Mouse (Mus musculus) kidney, adult 18-20 months (tissue): ENCODE results near the gene Epb41l4b.

Experiments
- DNase-seq: peaks from one replicate; pipeline ENCODE4 v3.0.0; 2021

Gene Epb41l4b

DNA sequence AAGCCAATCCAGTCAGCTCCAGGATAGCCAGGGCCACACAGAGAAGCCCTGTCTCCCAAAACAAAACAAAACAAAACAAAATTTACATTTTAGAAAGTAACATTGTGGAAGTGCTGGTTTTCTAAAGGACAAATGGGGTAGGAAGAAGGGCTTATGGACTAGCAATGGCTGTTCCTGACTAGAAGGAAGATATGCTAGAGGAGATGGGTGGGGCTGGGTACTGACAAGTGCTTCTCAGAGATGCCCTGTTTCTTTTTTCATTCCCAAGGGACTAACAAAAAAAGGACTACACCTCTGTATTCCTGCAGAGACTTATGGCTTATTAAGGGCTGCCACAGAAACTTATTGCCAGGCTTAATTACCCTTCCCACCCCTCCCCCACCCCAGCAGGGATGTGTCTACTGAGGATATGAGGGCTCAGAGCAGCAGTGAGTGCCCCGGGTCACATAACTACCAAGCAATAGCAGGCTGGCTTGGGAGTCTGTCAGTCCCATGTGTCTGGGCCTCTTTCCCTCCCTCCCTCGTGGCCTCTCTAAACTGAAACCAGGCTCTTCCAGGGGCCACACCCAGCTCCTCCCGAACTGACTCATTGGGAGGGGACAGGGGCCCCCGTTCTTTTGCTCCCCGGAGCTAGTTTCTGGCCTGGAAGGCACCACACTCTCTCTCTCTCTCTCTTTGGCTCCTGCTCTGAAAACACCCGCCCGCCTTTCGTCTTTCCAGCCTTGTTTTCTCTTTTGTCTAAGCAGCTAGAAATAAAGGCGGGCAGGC, 10.0 kb upstream of the Epb41l4b start:
- no peak for DNase-seq

DNA sequence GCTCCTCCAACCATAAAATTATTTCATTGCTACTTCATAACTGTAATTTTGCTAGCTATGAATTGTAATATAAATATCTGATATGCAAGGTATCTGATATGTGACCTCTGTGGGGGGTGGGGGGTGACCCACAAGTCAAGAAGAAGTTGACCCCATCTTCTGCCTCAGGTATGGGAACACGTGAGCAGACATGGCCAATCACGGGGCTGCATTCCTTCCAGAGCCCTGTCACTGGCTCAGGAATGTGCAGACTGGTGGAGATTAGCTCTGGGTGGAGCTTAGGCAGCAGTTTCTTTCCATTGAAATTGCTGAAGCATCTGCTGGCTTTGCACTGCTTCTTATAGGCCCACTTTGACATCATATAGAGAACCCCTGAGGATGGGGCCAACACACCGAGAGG, 4.9 kb upstream of the Epb41l4b start:
- no peak for DNase-seq

DNA sequence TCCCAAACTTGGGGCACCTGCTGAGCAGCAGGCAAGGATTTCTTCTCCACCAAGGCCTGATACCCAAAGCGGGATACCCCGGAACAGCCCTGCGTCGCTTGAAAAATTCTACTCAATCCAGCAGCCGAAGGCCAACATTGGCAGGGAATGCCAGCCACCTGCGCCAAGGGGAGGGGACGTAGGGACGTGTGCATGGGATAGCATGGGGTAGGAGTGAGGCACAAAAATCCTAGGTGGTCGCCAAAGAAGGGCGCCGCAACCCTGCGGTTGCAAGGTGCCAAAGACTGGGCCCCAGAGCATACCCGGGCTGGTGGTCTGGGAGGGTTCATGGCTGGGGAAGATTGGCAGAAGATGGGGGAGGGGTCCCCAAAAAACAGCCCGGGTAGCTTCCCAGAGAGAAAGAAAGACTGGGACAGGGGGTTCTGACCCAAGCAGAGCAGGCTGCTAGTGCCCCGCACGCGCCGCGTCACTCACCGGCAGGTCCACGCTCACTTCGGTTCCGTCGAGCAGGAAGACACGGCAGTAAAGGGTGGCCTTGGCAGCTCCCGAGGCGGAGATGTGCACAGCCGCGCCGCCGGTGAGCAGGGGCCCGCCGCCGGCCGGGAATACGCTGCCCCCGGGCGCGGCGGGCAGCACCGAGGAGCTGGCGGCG, 737 bp downstream of the Epb41l4b start:
- DNase-seq, result peak; percentile 37

DNA sequence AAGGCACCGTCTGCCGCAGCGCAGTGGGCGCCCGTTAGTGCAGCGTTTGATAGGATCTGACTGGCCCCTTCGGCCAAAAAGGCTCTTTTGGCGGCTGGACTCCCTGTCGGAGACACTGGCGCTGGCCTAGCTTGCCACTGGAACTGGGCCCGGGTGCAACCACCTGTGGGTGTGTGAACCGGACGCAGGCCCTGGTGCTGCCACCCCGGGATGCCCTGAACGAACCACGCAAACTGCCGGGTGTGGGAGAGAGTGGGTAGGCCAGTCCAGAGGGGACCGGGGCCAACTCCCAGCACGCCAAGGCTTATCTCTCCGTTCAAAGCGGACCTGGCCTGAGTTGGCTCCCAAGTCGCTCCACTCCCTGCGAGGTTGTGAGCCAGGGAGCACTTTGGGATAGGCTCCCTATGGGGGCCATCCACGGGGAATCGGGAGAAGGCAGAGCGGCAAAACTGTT, 1.3 kb downstream of the Epb41l4b start:
- DNase-seq, result peak; percentile 58

DNA sequence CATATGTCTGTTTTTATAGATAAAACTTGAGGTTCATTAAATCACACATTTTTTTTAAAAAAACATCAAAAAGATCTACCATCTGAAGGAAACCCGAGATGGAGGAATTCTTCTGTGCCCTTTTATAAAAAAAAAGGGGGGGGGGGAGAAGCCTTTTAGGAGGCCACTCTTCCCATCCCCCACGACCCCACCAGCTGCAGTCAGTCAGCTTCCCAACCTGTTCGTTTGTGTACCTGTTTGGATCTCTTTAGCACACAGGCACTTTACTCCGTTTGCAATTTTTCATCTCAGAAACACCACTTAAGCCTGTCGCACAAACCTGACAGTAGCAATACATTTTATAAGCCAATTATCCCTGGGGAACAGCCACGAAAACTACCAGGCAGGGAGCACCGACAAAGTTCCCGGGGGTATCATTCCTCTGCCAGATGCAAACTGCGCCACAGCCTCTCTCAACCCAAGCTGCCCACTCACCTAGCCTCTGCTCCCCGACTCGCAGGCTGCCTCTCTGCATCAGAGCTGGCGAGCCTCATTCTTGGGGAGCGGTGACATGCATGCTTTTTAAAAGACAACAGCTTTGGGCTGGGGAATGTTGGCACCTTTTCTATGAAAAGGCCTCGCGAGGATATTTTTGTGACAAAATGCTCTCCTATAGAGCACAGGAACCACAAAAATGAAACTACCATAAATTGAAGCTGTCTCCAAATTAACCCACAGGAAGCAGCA, 2.1 kb downstream of the Epb41l4b start:
- no peak for DNase-seq

DNA sequence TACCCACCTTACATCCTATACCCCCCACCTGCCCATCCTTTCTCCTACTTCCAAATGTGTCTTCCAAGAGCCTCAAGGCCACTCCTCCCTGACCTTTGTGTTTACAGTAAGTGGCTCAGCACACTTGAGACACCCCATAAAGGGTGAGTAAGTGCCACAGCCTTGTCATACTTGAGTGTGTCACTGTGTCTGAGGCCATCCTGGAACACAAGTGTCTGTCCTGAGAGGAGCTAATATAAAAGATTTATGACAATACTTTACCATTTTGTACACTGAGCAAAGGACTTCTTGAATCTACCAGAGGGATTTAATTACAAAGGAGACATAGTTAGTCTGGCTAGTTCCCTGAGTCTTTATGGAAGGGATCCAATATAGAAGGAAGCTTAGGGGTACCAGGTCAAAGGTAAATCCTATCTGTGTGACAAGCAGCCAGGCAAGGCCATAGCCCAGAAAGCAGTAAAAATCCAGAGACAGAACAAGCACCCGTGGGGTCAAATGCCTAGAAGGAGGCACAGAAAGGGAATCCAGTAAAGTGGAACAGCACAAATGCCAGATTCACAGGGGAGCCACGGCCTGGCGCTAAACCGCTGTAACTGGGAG, 2.9 kb downstream of the Epb41l4b start:
- no peak for DNase-seq

DNA sequence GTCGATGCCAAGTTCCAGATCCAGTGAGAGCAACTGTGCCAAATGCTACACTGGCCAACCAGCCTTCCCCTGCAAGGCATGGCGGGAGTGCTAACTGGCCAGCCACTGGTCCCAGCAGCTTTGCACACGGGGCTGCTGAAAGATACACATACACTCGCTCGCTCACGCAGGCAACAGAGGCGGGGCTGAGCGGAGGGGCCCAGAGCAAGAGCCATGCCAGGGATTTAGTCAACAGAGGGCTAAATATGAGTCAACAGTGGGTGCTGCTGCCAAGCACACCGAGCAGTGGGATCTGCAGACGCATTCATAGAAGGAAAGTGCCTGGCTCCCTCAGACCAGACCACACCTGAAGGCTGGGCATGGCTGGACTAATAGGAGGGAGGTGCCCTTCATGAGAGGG, 3.8 kb downstream of the Epb41l4b start:
- DNase-seq, result peak; percentile 64

DNA sequence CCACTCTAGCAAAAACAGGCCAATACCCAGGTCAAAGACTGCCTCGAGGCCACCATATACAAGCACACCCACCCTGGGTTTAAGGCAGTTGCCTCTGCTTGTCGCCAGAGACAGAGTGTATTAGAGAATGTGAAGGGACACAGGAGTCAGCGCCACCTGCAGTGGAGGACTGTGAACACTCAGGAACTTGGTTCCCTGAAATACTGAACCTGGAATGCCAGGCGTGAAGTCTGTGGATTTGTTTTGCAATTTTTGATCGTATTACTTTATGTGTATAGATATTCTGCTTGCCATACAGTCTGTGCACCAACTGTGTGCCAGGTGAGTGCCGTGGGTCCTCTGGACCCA, 5.2 kb downstream of the Epb41l4b start:
- no peak for DNase-seq

DNA sequence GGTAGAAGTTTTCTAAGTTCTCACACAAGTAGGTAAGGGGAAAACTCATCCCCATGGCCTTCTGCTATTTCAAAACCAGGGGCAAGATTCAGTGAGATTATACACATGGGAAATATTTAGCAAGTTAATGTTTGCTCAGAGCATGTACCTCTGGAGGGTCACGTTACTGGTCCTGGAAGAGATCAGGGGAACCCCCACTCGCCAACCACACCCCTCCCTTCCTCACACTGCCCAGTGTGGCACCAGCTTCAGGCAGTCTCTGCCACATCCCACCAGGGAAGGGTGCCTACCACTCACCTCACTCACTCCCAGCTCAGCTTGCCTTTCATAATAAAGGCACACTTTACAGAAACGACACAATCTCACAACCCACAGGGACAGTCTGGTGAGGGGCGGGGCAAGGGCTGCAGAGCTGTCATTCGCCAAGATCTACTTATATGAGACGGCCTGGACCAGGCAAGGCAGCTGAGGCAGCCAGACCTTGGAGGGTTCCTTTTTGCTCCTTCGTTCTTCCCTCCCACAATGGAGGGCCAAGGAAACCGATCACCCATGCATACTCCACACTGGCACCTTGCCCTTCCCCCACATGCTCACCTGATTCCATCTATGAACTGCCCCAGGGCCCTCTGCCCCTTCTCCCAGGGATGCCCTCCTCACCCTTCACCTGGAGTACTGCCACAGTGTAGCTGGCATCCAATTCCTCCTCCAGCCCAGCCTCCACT, 5.7 kb downstream of the Epb41l4b start:
- peak; percentile 80 for DNase-seq

DNA sequence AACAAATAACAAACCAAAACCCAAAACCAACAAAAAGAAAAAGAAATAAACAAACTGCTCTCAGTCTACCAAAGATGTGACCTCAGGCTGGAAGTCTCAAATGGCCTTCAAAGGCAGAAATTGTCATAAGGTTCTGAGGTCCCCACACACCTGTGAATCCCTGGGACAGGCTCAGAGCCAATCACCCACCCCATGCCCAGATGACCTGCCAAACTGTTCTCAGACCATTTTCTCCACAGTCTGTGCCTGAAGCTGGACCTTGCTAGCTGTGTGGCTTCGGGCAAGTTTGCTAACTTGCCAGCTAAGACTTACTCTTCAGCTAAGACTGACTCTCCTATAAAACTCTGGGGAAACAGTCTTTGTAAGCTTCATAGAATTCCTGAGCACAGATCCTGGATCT, 7.8 kb downstream of the Epb41l4b start:
- no peak for DNase-seq

DNA sequence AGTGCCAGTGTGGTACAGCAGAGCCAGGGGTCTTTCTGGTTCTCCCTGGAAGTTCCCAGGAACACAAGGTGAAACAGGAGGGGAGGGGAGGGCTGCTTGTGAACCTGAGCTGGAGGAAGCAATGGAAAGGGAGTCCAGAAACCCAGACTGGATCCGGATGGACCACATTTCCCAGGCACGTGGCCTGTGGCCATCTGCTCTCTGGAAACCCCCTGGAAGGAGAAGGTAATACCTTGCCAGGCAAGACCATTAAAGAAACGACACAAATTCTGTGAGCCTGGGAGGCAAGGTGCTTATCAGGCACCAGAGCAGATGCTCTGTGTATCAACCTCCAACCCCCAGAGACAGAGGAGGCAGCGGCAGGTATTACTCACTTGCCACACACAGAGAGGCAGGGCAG, 8.7 kb downstream of the Epb41l4b start:
- DNase-seq, result no peak

DNA sequence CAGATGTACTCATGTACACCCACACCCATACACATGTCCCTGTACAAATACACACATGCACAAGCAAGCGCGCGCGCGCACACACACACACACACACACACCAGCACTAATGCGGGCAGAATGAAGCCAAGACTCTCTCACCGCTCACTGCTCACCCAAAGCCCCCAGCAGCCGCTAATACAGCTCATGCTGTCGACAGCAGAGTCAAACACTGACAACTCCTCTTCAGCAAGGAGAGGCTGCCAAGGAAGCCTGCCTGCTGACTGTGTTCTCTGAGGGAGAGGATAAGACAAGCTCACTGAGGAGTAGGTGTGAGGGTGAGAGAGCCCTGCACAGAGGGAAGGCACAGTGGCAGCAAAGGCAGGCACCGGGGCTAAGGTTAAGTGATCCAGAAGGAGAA, 11.4 kb downstream of the Epb41l4b start:
- no peak for DNase-seq

DNA sequence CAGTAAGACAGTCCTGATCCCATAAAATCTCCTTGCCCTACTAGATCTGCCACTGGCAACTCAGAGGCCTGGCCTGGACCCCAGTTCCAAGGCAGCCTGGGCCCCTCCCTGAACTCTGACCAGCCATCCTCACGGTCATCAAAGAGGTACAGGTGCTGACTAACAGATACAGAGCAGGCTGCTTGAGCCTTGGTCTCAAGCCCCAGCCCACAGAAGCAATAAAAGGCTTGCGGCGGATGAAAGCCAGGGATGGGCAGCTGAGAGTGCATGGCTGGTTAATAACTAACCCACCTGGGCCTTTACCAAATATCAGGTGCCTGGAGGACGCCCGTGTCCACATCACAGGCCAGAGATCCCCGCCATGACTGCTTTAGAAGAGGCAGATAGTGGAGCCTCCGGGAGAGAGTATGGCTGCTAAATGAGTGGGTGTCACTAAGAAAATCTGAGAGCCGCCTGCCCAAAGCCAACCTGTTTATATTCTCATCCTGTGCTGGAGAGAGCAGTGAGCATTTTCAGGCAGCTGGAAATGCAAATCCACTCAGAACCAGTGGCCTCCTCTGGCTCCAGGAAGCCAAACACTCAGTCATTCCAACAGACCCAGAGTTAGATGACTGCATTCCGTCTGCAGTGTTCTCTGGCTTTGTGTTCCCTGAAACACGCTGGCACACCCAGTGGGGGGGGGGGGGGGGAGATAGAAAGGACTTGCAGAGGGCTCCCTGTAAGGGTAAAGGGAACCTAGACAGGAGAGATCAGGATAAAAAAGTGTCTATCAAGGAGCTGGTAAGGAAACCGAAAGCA, 13.3 kb downstream of the Epb41l4b start:
- peak; percentile 55 for DNase-seq

DNA sequence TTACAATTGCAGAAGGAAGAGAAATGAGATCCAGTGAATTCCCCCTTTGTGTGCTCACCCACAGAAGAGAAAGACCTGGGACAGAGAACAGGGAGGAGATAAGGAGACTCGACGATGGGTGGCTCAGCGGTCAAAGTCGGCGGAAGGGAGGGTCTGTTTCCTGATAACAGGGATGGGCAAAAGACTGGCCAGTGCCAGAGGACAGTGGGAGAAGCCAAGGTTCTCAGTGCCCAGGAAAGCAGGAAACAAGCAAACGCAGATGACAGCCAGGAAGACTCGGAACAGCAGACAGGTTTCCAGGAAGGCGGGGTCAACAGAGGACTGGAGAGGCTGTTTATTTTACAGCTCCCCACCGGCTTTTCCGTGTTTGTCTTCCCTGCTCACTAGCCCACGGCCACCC, 20.2 kb downstream of the Epb41l4b start:
- peak; percentile 37 for DNase-seq

DNA sequence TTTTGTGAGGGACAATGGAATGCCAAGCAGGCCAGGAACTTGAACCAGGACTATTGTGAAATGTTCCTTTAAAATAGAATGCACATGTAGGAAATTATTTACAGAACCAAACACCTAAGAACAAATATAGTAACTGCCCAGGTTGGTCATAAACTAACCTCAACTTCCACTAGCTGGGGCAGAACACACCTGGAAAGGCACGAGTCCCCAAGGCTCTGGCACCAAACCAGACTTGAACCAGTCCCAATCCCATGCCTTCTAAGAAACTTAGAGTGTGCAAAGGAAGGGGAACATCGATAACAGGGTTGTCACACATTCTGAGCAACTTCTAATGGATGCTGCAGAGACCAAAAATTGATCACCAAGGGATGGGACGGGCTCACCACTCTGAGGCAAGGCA, 21.1 kb downstream of the Epb41l4b start:
- peak; percentile 54 for DNase-seq

DNA sequence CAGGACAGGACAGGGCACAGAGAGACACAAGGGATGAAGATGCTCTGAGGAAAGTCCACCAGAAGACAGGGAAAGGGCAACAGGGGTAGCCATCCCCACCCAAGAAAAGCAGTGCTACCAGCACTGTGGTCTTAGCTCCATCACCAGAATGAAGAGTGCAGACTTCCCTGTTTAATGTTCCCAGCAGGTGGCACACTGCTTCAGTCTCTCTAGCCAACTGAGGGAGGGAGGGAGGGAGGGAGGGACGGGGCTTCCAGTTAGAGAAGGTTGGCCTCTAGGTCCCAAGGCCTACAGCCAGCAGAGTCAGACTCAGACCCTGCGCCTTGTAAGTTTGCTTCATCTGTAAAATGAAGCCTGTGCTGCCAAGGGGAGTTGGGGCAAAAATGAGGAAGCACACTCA, 22.7 kb downstream of the Epb41l4b start:
- peak; percentile 47 for DNase-seq

DNA sequence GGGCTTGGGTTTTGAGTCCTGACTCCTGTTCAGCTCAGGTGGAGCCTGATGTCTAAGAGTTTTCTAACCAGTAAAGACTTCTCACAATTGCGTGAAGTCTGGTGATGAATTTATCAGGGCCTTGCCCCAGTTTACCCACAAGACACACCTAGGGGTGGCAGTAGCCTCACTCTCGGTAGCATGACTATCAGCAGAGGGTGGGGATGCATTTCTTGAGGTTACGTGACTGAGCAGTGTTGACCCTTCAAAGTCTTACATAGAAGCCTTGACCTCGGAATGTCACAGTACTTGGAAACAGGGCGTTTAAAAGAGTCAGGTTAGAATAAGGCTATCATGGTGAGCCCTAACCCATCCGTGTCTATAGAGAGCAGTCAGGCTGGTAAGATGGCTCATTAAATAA, 23.3 kb downstream of the Epb41l4b start:
- no peak for DNase-seq

DNA sequence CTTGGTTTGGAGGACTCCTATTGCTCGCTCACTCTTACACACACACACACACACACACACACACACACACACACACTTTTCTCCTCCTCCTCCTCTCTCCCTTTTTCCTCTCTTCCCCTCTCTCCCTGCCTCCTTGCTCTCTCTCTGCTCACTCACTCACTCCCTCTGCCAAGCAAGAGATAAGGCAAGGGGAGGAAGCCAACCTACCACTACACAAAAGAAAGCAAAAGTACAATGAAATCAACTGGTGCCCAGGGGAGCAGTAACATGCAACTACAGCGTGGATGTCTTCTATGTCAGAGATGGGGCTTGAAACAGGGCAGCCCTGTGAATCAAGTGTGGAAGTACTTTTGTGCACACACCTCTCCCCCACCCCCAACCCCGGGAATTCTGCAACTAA, 24.4 kb downstream of the Epb41l4b start:
- no peak for DNase-seq

DNA sequence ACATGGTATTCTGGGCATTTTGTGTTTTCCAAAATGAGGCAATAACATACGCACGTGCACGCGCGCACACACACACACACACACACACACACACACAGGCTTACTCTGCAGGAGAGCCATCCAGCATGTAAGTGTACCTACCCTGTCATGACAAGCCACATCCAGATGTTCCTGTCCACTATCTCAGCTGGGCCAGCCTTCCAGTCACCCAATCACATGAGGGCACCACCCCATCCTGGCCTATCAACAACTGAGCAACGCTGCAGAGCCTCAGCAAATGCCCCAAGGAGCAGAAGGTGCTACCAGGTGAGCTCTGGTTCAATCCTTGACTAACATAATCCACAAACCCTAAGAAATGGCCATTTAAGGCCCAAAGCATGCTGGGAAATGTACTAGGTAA, 27.0 kb downstream of the Epb41l4b start:
- no peak for DNase-seq

DNA sequence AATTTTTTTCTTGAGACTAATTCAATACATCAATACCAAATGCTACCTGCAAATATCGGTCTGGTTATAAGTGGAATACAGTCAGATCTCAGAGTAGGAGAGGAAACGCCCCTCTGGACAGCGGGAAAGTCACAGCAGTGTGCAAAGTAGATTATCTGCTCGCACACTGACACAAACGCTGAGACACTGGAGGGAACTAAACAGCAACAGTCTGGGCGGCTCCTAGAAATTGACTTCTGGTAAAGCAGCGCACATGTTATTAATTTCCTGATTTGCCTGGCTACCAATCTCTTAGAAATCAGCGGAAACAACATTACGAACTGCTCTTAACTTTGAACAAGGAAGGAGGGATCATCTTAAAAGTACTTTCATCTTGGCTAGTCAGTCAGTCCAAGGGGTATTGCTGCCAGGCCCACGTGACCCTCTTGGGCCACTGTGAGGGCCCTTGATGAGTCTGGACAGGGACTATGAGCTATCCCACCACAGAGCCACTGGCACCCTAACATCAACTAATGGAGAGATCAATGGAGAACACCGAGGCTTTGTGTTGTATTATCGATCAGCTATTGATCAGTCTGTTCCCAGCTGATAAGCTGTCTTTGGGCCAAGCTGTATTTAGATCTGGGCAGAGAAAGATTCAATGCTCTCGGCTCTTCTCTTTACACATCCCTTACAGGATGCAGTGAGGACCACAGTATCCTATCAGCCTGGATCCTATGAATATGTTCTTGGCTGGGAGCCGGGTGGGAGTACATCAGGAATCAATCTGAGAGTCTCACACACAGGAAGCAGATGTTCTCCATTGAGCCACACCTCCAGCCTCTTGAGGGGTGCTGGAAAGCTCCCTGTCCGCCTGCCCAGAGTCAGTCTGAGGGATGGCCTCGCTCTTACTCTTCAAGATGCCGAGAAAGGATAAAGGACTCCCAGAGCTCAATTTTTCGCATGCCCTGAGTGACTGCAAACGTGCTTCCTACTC, 28.3 kb downstream of the Epb41l4b start:
- DNase-seq, result no peak
